Mouse (Mus musculus) limb, embryonic 13.5 days (tissue): ENCODE measurements around the gene Ppp3r2. TPM values are rescaled to one million over a fixed set of nuclear protein-coding genes. Genes with fewer than 3 reads are reported as not detected.
A peak's percentile ranks its signal among the peaks of the same experiment; 100 is the strongest.

Experiments used
- ATAC-seq: fragments of 200-750 bp; cut with Nextera tagmentation; 2 replicates; pipeline ENCODE4 v1.8.0; 2017; ENCODE audit warnings: low read depth, moderate number of reproducible peaks, moderate TSS enrichment; ENCODE audit not compliant: low FRiP score
- H3K27ac ChIP-seq: fragments of 300-500 bp; sonication (generic); 2 replicates; pipeline ENCODE4 v1.5.1; 2015; ENCODE audit warnings: inconsistent platforms, mild to moderate bottlenecking, moderate library complexity
- H3K27me3 ChIP-seq: fragments of 300-500 bp; sonication (generic); 2 replicates; pipeline ENCODE4 v1.6.1; 2015; ENCODE audit warnings: mild to moderate bottlenecking, inconsistent platforms
- H3K36me3 ChIP-seq: fragments of 300-500 bp; sonication (generic); 2 replicates; pipeline ENCODE4 v1.6.1; 2015; ENCODE audit warnings: inconsistent platforms, mild to moderate bottlenecking, moderate library complexity
- H3K4me1 ChIP-seq: fragments of 300-500 bp; sonication (generic); 2 replicates; pipeline ENCODE4 v1.6.1; 2015; ENCODE audit warnings: inconsistent platforms
- H3K4me2 ChIP-seq: fragments of 300-500 bp; sonication (generic); replicated peaks from 2 replicates; pipeline ENCODE4 v1.6.1; 2015; ENCODE audit warnings: inconsistent platforms, mild to moderate bottlenecking, moderate library complexity
- H3K4me3 ChIP-seq: fragments of 300-500 bp; sonication (generic); 2 replicates; pipeline ENCODE4 v1.5.1; 2015; ENCODE audit warnings: moderate library complexity, mild to moderate bottlenecking, inconsistent platforms
- H3K9ac ChIP-seq: fragments of 300-500 bp; sonication (generic); 2 replicates; pipeline ENCODE4 v1.6.1; 2015; ENCODE audit warnings: mild to moderate bottlenecking, inconsistent platforms
- H3K9me3 ChIP-seq: fragments of 300-500 bp; sonication (generic); 2 replicates; pipeline ENCODE4 v1.6.1; 2016; ENCODE audit warnings: inconsistent platforms
- WGBS: fragments of 180-500 bp; shearing (Covaris S2); methylation state at CpG from one replicate; pipeline ENCODE4 v1.1.7; 2015; 5-methylcytosine and 5-hydroxymethylcytosine counted together
- polyA plus RNA-seq: library from polyadenylated mRNA; unstranded; fragments of >200 nt; fragmentation: Nextera tagmentation; extraction: Ambion mirVana; gene quantifications from 2 replicates; pipeline ENCODE4 v1.2.1, GENCODE M21; 2015

Gene Ppp3r2
- 0.22 and 0.24 TPM in 2 replicates for polyA plus RNA-seq

GRCm38 (mm10) chr4:49681812-49682211 is at the start of gene Ppp3r2:
Gene Ppp3r2 (minus strand): TSS chr4:49682024.
- Histone ChIP-seq H3K9me3 (no peaks in the 10 kb centered on the region), H3K4me2 (no peak within 1 kb of the TSS), H3K27me3 (no peaks in the 10 kb centered on the region), H3K4me1 (no peaks in the 10 kb centered on the region), H3K4me3 (no peak within 1 kb of the TSS), H3K36me3 (no peaks in the 10 kb centered on the region), H3K27ac (no peak within 1 kb of the TSS), H3K9ac (no peak within 1 kb of the TSS)
- ATAC-seq, result no peak
- 90% methylated on average over 13 of the region's 13 CpGs for WGBS

DNA sequence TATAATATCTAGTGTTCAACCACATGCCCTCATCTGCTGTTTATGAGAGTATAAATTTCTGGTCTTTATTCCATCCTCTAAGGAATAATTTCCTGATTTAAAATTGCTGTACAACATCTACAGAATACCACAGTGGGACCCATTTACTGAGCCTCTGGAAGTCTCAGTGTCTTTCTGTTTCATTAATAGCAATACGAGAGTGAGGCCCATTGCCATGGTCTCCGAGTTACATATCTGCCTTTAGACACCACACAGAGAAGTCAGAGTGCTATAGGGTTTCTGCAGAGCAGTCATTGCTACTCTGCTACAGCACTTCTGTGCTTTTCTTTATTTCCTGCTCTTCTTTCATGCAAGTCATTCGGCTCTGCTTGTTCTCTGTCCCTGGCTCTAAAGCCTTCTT is 47.5 kb upstream of the Ppp3r2 start:
- 65% methylated on average over 3 of the region's 3 CpGs for WGBS
- Histone ChIP-seq H3K4me1 (no peaks in the 10 kb centered on the region), H3K4me3 (no peak overlapping the region), H3K9ac (no peak overlapping the region), H3K4me2 (no peak overlapping the region), H3K36me3 (no peaks in the 10 kb centered on the region), H3K9me3 (no peaks in the 10 kb centered on the region), H3K27ac (no peak overlapping the region), H3K27me3 (no peaks in the 10 kb centered on the region)
- no peak for ATAC-seq

GRCm38 (mm10) chr4:49723908-49724307 is 42.1 kb upstream of the Ppp3r2 start:
- no peak overlapping the region for H3K4me2 ChIP-seq
- no peak for ATAC-seq
- WGBS, result 91% methylated on average over 2 of the region's 2 CpGs

DNA sequence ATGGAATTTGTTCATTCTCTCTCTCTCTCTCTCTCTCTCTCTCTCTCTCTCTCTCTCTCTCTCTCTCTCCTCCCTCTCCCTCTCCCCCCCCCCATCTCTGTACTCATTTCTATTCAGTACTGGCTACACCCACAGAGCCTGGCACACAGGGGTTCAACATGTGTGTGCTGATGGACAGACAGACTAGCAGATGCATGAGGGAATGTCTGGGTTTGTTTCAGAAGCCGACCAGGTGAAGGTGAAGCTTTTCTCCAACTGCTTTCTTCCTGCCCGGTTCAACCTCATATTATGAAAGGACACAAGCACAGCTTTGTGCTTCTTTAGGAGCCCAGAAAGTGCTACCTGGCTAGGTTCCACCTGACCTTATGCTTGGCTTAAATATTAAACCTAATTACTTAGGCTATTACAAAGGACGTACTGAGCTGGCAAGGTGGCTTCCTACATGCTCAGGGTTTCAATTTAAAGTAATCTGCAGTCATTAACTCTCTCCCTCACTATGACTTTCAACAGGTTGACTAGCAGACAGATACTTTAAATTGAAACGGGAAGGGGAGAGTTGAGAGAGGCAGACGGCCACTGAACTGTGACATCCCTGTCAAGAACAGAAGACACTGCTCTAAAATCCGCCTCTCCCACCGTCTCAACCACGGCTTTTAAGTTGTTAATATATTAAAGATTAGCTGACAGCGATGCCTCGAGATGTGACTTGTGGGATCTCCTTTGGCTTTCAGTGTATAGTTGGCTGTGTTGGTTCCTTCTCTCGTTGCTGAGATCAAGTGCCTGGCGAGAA is 9.8 kb upstream of the Ppp3r2 start:
- no peak overlapping the region for H3K9ac ChIP-seq
- no peaks in the 10 kb centered on the region for H3K36me3 ChIP-seq
- WGBS, result 65% methylated on average over 12 of the region's 12 CpGs
- no peaks in the 10 kb centered on the region for H3K9me3 ChIP-seq
- no peak for ATAC-seq
- peaks cover 8% of the 10 kb centered on the region; the same call in 1 of the 2 replicates for H3K4me1 ChIP-seq
- 0 out of 2 replicates have a peak, but pooled peaks cover 3% of the 10 kb centered on the region for H3K27me3 ChIP-seq
- H3K27ac ChIP-seq, result no peak overlapping the region; the same call in 1 of the 2 replicates
- H3K4me3 ChIP-seq, result no peak overlapping the region
- H3K4me2 ChIP-seq, result no peak overlapping the region

More at GRCm38 (mm10) chr4:49723908-49724307, 42.1 kb upstream of the Ppp3r2 start:
- no peaks in the 10 kb centered on the region for H3K36me3 ChIP-seq
- no peaks in the 10 kb centered on the region for H3K9me3 ChIP-seq
- H3K4me3 ChIP-seq, result no peak overlapping the region
- no peak overlapping the region for H3K9ac ChIP-seq
- H3K27me3 ChIP-seq, result no peaks in the 10 kb centered on the region
- no peaks in the 10 kb centered on the region for H3K4me1 ChIP-seq
- H3K27ac ChIP-seq, result no peak overlapping the region

GRCm38 (mm10) chr4:49688594-49689288 is 6.9 kb upstream of the Ppp3r2 start:
- Histone ChIP-seq H3K4me3 (no peak overlapping the region), H3K36me3 (no peaks in the 10 kb centered on the region), H3K4me2 (no peak overlapping the region), H3K27me3 (0 out of 2 replicates have a peak, but pooled peaks cover 3% of the 10 kb centered on the region), H3K27ac (no peak overlapping the region), H3K9me3 (no peaks in the 10 kb centered on the region), H3K4me1 (peaks cover 8% of the 10 kb centered on the region; the same call in 1 of the 2 replicates), H3K9ac (no peak overlapping the region)
- ATAC-seq, result peak; percentile 77; the same call in 1 of the 2 replicates
- 21% methylated on average over 9 of the region's 9 CpGs for WGBS

DNA sequence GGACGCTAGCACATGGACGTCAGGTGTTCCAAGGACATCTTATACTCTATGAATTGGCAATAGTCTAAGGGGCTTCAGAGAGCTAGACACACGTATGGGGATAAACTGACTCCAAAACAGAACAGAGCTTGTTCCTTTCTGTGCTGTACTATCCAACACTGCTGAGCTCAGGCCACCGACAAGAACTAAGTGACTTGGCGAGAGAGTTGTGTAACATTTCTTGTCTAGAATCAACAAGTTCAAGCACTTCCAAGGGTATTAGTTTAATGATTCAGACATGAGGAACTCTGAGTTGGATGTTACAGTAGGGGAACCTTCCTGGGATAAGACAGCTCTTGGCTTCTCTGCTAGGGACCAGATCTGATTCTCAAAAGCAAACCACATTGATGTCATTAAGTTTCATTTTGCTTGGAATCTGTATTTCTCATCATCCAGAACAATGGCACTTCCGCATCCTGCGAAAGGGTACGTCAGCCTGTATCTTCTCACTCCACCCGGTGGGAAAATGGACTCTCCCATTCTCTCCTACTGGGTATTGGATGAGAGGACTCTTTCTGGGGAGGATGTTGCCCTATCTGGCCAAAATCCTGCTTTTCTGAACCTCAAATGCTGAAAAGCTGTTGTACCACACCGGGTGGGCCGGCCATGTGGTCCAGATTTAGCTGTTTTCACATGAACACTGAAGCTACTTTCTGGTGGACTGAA is 1.5 kb downstream of the Ppp3r2 start:
- WGBS, result 89% methylated on average over 11 of the region's 11 CpGs
- Histone ChIP-seq H3K27me3 (no peaks in the 10 kb centered on the region), H3K4me2 (no peak overlapping the region), H3K36me3 (no peaks in the 10 kb centered on the region), H3K4me1 (no peaks in the 10 kb centered on the region), H3K27ac (no peak overlapping the region), H3K4me3 (no peak overlapping the region), H3K9ac (no peak overlapping the region), H3K9me3 (no peaks in the 10 kb centered on the region)
- ATAC-seq, result no peak

DNA sequence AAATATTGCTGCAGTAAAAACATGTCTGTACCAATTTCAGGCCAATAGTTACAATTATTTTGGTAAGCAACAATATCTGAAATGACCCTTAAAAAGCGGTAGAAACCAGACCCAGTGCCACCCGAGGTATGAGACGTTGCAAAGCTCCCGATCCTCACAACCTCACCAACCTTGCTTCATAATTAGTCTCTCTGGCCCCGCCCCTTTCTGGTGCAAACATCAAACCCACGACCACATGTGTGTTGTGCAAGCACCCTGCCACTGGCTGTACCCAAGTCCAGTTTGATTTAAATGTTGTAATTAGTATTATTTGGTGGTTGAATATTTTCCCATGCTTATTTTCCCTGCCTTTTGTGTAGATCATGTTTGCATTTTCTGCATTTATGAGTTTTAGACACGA is 5.0 kb downstream of the Ppp3r2 start:
- no peak overlapping the region for H3K27ac ChIP-seq
- H3K36me3 ChIP-seq, result no peaks in the 10 kb centered on the region
- 0 out of 2 replicates have a peak, but pooled peaks cover 4% of the 10 kb centered on the region for H3K4me1 ChIP-seq
- ATAC-seq, result no peak
- 69% methylated on average over 7 of the region's 7 CpGs for WGBS
- H3K4me2 ChIP-seq, result no peak overlapping the region
- no peak overlapping the region for H3K4me3 ChIP-seq
- H3K27me3 ChIP-seq, result no peaks in the 10 kb centered on the region
- no peaks in the 10 kb centered on the region for H3K9me3 ChIP-seq
- H3K9ac ChIP-seq, result no peak overlapping the region

GRCm38 (mm10) chr4:49676071-49676470 is 5.8 kb downstream of the Ppp3r2 start:
- H3K4me1 ChIP-seq, result 0 out of 2 replicates have a peak, but pooled peaks cover 4% of the 10 kb centered on the region
- no peak for ATAC-seq
- 92% methylated on average over 6 of the region's 6 CpGs for WGBS
- H3K4me3 ChIP-seq, result no peak overlapping the region
- H3K9ac ChIP-seq, result no peak overlapping the region
- H3K36me3 ChIP-seq, result no peaks in the 10 kb centered on the region
- no peak overlapping the region for H3K27ac ChIP-seq
- no peak overlapping the region for H3K4me2 ChIP-seq
- H3K9me3 ChIP-seq, result no peaks in the 10 kb centered on the region
- no peaks in the 10 kb centered on the region for H3K27me3 ChIP-seq

- WGBS, result 84% methylated on average over 5 of the region's 5 CpGs
- ATAC-seq, result no peak
- peaks cover 12% of the 10 kb centered on the region; the same call in 1 of the 2 replicates for H3K4me1 ChIP-seq
Observed at GRCm38 (mm10) chr4:49664850-49665249, 17.0 kb downstream of the Ppp3r2 start.

GRCm38 (mm10) chr4:49662231-49662630 is 19.6 kb downstream of the Ppp3r2 start:
- Histone ChIP-seq H3K4me2 (no peak overlapping the region), H3K9ac (no peak overlapping the region), H3K27me3 (no peaks in the 10 kb centered on the region), H3K27ac (no peak overlapping the region), H3K4me3 (no peak overlapping the region), H3K36me3 (peaks cover 62% of the 10 kb centered on the region), H3K4me1 (peaks cover 4% of the 10 kb centered on the region; the same call in 1 of the 2 replicates), H3K9me3 (no peaks in the 10 kb centered on the region)
- WGBS, result 92% methylated on average over 4 of the region's 4 CpGs
- no peak for ATAC-seq

More at GRCm38 (mm10) chr4:49664850-49665249, 17.0 kb downstream of the Ppp3r2 start:
- Histone ChIP-seq H3K36me3 (peaks cover 39% of the 10 kb centered on the region), H3K27me3 (no peaks in the 10 kb centered on the region), H3K9me3 (no peaks in the 10 kb centered on the region), H3K27ac (no peak overlapping the region), H3K9ac (no peak overlapping the region), H3K4me2 (no peak overlapping the region), H3K4me3 (no peak overlapping the region)

- Histone ChIP-seq H3K4me3 (no peak overlapping the region), H3K9me3 (no peaks in the 10 kb centered on the region), H3K9ac (no peak overlapping the region), H3K27ac (no peak overlapping the region), H3K27me3 (no peaks in the 10 kb centered on the region), H3K4me2 (no peak overlapping the region), H3K36me3 (peaks cover 66% of the 10 kb centered on the region), H3K4me1 (peaks cover 4% of the 10 kb centered on the region; the same call in 1 of the 2 replicates)
- no peak for ATAC-seq
- WGBS, result 93% methylated on average over 9 of the region's 9 CpGs
Observed at GRCm38 (mm10) chr4:49661664-49662063, 20.2 kb downstream of the Ppp3r2 start.

DNA sequence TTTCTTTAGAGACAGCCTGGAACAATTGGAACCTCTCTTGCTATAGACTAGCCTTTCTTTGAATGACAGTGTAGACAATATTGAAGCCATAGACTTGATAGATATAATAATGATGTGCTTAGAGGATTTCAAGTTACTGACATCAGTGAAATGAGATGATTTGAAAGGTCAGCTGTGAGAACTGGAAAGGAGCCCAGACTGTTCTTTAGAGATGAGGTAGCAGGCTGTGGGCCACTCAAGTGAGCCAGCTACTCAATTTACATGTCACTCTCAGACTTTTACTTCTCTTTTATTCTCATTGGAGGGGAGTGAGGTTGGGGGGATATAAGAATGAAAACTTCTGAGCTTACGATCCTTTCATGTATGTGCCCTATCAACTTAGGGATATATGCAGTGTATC is 22.4 kb downstream of the Ppp3r2 start:
- no peaks in the 10 kb centered on the region for H3K4me1 ChIP-seq
- no peak overlapping the region for H3K27ac ChIP-seq
- WGBS, result 85% methylated on average over 1 of the region's 1 CpGs
- no peak for ATAC-seq
- no peak overlapping the region for H3K4me3 ChIP-seq
- H3K27me3 ChIP-seq, result no peaks in the 10 kb centered on the region
- H3K9me3 ChIP-seq, result no peaks in the 10 kb centered on the region
- no peak overlapping the region for H3K9ac ChIP-seq
- peaks cover 79% of the 10 kb centered on the region for H3K36me3 ChIP-seq
- no peak overlapping the region for H3K4me2 ChIP-seq
